Mouse (Mus musculus) ES-E14 (cell line): ENCODE measurements around the gene Hpn. TPM values are rescaled to one million over a fixed set of nuclear protein-coding genes. Genes with fewer than 3 reads are reported as not detected.

ENCODE experiments used
- DNase-seq: peaks from one replicate; pipeline ENCODE4 v3.0.0-alpha.2; 2013; ENCODE audit warnings: low read depth, low spot score
- H3K27ac ChIP-seq: 2 replicates; pipeline ENCODE4 v1.5.1; 2012; ENCODE audit warnings: low read depth, mild to moderate bottlenecking, low read length, moderate library complexity, mixed read lengths; ENCODE audit not compliant: poor library complexity, insufficient read depth, severe bottlenecking
- H3K36me3 ChIP-seq: 2 replicates; pipeline ENCODE4 v1.6.1; 2012; ENCODE audit warnings: mild to moderate bottlenecking, low read length, moderate library complexity, mixed read lengths; ENCODE audit not compliant: control insufficient read depth, poor library complexity, insufficient read depth, severe bottlenecking
- H3K4me1 ChIP-seq, 2 experiments: fragments of 150-350 bp in 1 of 2; sonication (generic) in 1 of 2; 2 replicates each; pipeline ENCODE4 v1.6.1; 2012; ENCODE audit warnings: low read length in 2 of 2, mild to moderate bottlenecking in 1 of 2, mixed read lengths in 1 of 2; ENCODE audit not compliant: control insufficient read depth in 2 of 2, insufficient read depth in 2 of 2, poor library complexity in 1 of 2
- H3K4me3 ChIP-seq, 2 experiments: fragments of 150-350 bp in 1 of 2; sonication (generic) in 1 of 2; 2 replicates each; pipeline ENCODE4 v1.5.1; 2012; ENCODE audit warnings: low read length in 2 of 2, low read depth in 1 of 2, mild to moderate bottlenecking in 1 of 2, mixed read lengths in 1 of 2; ENCODE audit not compliant: insufficient read depth in 1 of 2, poor library complexity in 1 of 2, severe bottlenecking in 1 of 2
- H3K9ac ChIP-seq: 2 replicates; pipeline ENCODE4 v1.6.1; 2012; ENCODE audit warnings: low read depth, mild to moderate bottlenecking, low read length, mixed read lengths; ENCODE audit not compliant: poor library complexity, insufficient read depth, severe bottlenecking
- H3K9me3 ChIP-seq: fragments of 150-350 bp; sonication (generic); 2 replicates; pipeline ENCODE4 v1.6.1; 2012; ENCODE audit warnings: low read depth, mild to moderate bottlenecking, low read length; ENCODE audit not compliant: control insufficient read depth, insufficient read depth
- CHD2 ChIP-seq: IDR thresholded peaks from 2 replicates; pipeline ENCODE4 v1.6.1; 2014; ENCODE audit warnings: mild to moderate bottlenecking, low read depth, low read length, inconsistent platforms
- HCFC1 ChIP-seq: IDR thresholded peaks from 2 replicates; pipeline ENCODE4 v1.6.1; 2012; ENCODE audit warnings: low read length, inconsistent platforms, borderline replicate concordance; ENCODE audit not compliant: insufficient read depth
- MAFK ChIP-seq: IDR thresholded peaks from 2 replicates; pipeline ENCODE4 v1.6.1; 2014; ENCODE audit warnings: mild to moderate bottlenecking, low read depth, low read length, inconsistent platforms; ENCODE audit not compliant: insufficient read depth
- ZC3H11A ChIP-seq: IDR thresholded peaks from 2 replicates; pipeline ENCODE4 v1.6.1; 2012; ENCODE audit warnings: low read depth, mild to moderate bottlenecking, inconsistent platforms, low read length, borderline replicate concordance
- ZNF384 ChIP-seq: IDR thresholded peaks from 2 replicates; pipeline ENCODE4 v1.6.1; 2012; ENCODE audit warnings: low read depth, low read length, inconsistent platforms
- in situ Hi-C, 2 experiments: fragments of 600-800 bp; cut with MboI; formaldehyde crosslinking; loops; one replicate each; pipeline ENCODE4 v1.15.1; 2025; ENCODE audit warnings: low sequenced_read_pairs in 2 of 2, inconsistent platforms in 1 of 2; ENCODE audit not compliant: unreplicated experiment in 2 of 2
- total RNA-seq: library from RNA; depleted of rRNA; stranded (reverse); fragments of 300-350 nt; gene quantifications from 2 replicates; pipeline ENCODE4 v1.2.3, GENCODE M21; 2012

Hpn gene
- total RNA-seq, 1 experiment, result 14.5 TPM

DNA sequence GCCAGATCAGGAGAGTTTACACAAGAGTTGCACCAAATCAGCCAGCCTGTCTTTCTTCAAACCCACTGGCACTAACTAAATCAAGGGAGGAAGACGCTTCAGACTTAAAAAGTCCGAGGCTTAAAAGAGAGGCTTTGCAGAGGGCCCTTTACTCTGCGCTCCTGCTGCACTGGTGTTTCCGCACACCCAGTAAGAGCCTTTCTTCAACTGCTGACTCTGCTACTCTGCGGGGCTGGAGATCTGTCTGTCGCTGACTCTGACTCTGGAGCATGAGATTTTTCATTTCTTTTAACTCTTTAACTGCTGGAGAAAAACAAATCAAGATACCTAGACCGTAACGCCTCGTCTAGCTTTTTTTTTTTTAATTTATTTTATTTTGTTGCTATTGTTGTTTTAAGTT is 30.9 kb downstream of the Hpn start:
- no peak overlapping the region for H3K27ac ChIP-seq
- TF ChIP-seq CHD2, result no peak
- no peak for TF ChIP-seq MAFK
- TF ChIP-seq ZC3H11A, result no peak
- no peak for TF ChIP-seq HCFC1
- no peak for TF ChIP-seq ZNF384
- no peaks in the 10 kb centered on the region for H3K9me3 ChIP-seq
- H3K4me3 ChIP-seq, result no peak overlapping the region
- H3K36me3 ChIP-seq, result no peaks in the 10 kb centered on the region
- DNase-seq, result no peak
- no peak overlapping the region for H3K9ac ChIP-seq
- in situ Hi-C loops, result no loop called here
- H3K4me1 ChIP-seq, result peaks cover 4 to 13% of the 10 kb centered on the region in 2 experiments

DNA sequence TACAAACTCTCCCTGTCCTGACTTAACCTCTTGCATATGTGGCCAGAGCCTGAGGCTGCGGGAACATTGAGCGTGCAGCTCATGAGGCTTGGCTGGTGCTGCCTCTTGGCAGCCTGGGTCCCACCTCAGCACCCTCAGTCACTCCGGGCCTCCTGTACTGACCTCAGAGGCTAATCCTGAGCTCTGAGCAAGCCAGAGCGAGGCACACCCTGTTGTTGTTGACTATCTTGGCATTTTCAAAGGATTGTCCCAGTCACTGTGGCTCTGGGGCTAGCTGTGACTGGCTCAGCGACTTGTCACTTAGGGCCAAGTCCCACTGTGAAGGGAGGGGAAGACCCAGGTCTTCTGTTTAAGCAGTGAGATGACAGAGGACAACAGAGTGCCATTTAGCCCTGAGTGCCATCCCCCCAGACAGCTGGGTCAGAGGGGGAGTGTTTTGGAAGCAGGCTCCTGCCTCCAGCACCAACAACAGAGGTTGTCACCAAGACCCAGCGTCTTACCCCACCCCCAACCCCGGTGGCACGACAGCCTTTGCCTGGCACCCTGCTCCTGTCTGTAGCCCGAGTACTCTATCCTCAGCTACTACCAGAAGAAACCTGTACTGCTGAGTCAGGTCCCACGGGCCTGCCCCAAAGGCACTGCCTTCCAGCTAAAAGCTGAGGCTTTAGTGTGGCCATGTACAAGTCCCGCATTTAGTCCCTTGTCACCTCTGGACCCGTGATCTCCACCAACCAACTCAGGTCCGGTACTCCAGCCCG is 32.1 kb downstream of the Hpn start:
- in situ Hi-C loops, result no loop called here
- Histone ChIP-seq H3K4me1 (peaks cover 4 to 13% of the 10 kb centered on the region in 2 experiments), H3K36me3 (no peaks in the 10 kb centered on the region), H3K9ac (no peak overlapping the region), H3K4me3 (no peak overlapping the region), H3K27ac (no peak overlapping the region), H3K9me3 (no peaks in the 10 kb centered on the region)
- no peak for DNase-seq
- no peak for TF ChIP-seq CHD2
- no peak for TF ChIP-seq MAFK
- no peak for TF ChIP-seq HCFC1
- TF ChIP-seq ZNF384, result no peak
- TF ChIP-seq ZC3H11A, result no peak

DNA sequence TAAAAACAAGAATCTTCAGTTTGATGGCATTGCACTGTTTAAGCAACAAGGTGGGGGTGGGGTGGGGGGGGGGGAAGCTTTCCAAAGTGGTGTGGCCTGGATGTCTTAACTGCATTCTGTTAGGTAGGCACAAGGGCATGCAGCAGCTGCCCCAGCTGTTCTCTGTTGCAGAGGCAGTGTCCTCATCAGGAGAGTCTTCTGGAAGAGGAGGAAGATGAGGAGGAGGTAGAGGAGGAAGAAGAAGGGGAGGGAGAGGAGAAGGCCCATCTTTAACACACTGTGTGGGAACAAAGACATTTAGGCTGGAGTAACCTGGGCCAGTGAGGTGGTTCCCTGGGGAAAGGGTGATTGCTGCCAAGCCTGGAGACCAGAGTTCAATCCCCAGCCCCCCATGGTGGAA is 33.0 kb downstream of the Hpn start:
- TF ChIP-seq HCFC1, result no peak
- TF ChIP-seq ZC3H11A, result no peak
- TF ChIP-seq ZNF384, result no peak
- TF ChIP-seq MAFK, result no peak
- TF ChIP-seq CHD2, result no peak
- Histone ChIP-seq H3K9ac (no peak overlapping the region), H3K4me3 (no peak overlapping the region), H3K9me3 (no peaks in the 10 kb centered on the region), H3K4me1 (peaks cover 7 to 13% of the 10 kb centered on the region in 2 experiments), H3K36me3 (no peaks in the 10 kb centered on the region), H3K27ac (no peak overlapping the region)
- no peak for DNase-seq
- in situ Hi-C loops, result no loop called here

DNA sequence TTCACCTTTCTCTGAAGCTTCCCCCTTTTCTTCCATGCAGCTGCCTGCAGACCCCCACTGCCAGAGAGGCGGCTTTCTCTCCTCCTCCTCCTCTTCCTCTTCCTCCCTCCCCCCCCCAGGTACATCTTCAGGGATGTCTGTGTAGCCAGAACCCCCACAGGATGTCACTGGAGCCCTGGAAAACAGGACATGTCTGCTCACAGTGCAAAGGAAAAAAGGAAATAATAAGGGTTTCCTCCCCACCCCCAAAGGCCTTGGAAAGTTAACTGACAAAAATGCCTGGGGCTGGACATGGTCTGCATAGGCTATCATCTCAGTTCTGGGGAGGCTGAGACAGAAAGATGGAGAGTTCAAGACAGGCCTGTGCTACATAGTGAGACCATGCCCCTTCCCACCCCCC is 34.0 kb downstream of the Hpn start:
- in situ Hi-C loops, result no loop called here
- DNase-seq, result no peak
- no peak overlapping the region for H3K9ac ChIP-seq
- H3K4me1 ChIP-seq, result peaks cover 9 to 13% of the 10 kb centered on the region in 2 experiments
- no peaks in the 10 kb centered on the region for H3K9me3 ChIP-seq
- H3K36me3 ChIP-seq, result no peaks in the 10 kb centered on the region
- H3K4me3 ChIP-seq, result no peak overlapping the region
- no peak for TF ChIP-seq HCFC1
- TF ChIP-seq MAFK, result no peak
- no peak for TF ChIP-seq ZNF384
- TF ChIP-seq ZC3H11A, result no peak
- no peak overlapping the region for H3K27ac ChIP-seq

DNA sequence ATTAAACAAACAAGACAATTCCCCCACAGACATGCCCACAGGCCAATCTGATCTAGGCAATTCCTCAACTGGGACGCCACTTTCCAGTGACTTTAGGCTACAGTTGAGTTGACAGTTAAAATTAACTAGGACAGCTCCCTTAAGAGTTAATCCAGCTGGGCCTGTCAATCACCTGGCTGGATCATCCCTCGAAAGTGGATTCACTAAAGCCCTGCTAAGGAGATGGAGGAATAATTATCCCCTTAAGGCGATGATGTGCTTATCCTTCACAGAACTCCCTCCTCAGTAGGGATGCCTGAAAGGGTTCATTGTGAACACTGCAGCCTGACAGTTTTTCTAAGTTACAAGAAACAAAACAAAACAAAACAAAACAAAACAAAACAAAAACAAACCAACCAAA is 34.5 kb downstream of the Hpn start:
- TF ChIP-seq CHD2 (no peak), HCFC1 (no peak), ZNF384 (no peak), ZC3H11A (no peak), MAFK (no peak)
- Histone ChIP-seq H3K9me3 (no peaks in the 10 kb centered on the region), H3K9ac (no peak overlapping the region), H3K4me1 (peaks cover 9 to 11% of the 10 kb centered on the region in 2 experiments), H3K36me3 (no peaks in the 10 kb centered on the region), H3K27ac (no peak overlapping the region), H3K4me3 (no peak overlapping the region)
- no peak for DNase-seq
- in situ Hi-C loops, result no loop called here
